Mouse (Mus musculus) embryonic facial prominence, embryonic 11.5 days (tissue): ENCODE data around the gene Bod1l. TPM values are rescaled to one million over a fixed set of nuclear protein-coding genes. Genes with fewer than 3 reads are reported as not detected.

Experiments used
- ATAC-seq: fragments of 200-750 bp; cut with Nextera tagmentation; replicated peaks from 2 replicates; pipeline ENCODE4 v1.8.0; 2017; ENCODE audit warnings: low read depth; ENCODE audit not compliant: insufficient number of reproducible peaks, low FRiP score, low TSS enrichment
- DNase-seq: peaks from one replicate; pipeline ENCODE4 v3.0.0-alpha.2; 2015; ENCODE audit warnings: low spot score
- H3K27ac ChIP-seq: fragments of 300-500 bp; sonication (generic); replicated peaks from 2 replicates; pipeline ENCODE4 v1.5.1; 2014; ENCODE audit warnings: mild to moderate bottlenecking, low read depth, low read length, control low read depth
- H3K27me3 ChIP-seq: fragments of 300-500 bp; sonication (generic); 2 replicates; pipeline ENCODE4 v1.6.1; 2014; ENCODE audit warnings: mild to moderate bottlenecking, low read length, moderate library complexity, mixed read lengths; ENCODE audit not compliant: control insufficient read depth, insufficient read depth
- H3K36me3 ChIP-seq: fragments of 300-500 bp; sonication (generic); replicated peaks from 2 replicates; pipeline ENCODE4 v1.6.1; 2014; ENCODE audit warnings: low read depth, mild to moderate bottlenecking, low read length, moderate library complexity, mixed read lengths; ENCODE audit not compliant: control insufficient read depth, insufficient read depth
- H3K4me1 ChIP-seq: fragments of 300-500 bp; sonication (generic); 2 replicates; pipeline ENCODE4 v1.6.1; 2014; ENCODE audit warnings: low read length, mixed read lengths; ENCODE audit not compliant: control insufficient read depth, insufficient read depth
- H3K4me2 ChIP-seq: fragments of 300-500 bp; sonication (generic); 2 replicates; pipeline ENCODE4 v1.6.1; 2014; ENCODE audit warnings: low read depth, mild to moderate bottlenecking, control low read depth, low read length, moderate library complexity
- H3K4me3 ChIP-seq: fragments of 300-500 bp; sonication (generic); 2 replicates; pipeline ENCODE4 v1.5.1; 2014; ENCODE audit warnings: low read depth, low read length, control low read depth
- H3K9ac ChIP-seq: fragments of 300-500 bp; sonication (generic); replicated peaks from 2 replicates; pipeline ENCODE4 v1.6.1; 2014; ENCODE audit warnings: mild to moderate bottlenecking, control low read depth, low read length
- H3K9me3 ChIP-seq: fragments of 300-500 bp; sonication (generic); replicated peaks from 2 replicates; pipeline ENCODE4 v1.6.1; 2016; ENCODE audit warnings: mild to moderate bottlenecking, low read length, inconsistent platforms, mixed read lengths; ENCODE audit not compliant: control insufficient read depth
- WGBS: fragments of 180-500 bp; shearing (Covaris S2); extraction: QIAGEN DNeasy Blood & Tissue Kit; methylation state at CpG from one replicate; pipeline ENCODE4 v1.1.7; 2014; 5-methylcytosine and 5-hydroxymethylcytosine counted together
- microRNA-seq: library from miRNA; unstranded; fragments of <30 nt; microRNA quantifications from one replicate; pipeline ENCODE4, GENCODE M21; 2016; ENCODE audit warnings: borderline number of aligned reads
- polyA plus RNA-seq: library from polyadenylated mRNA; unstranded; fragments of >200 nt; fragmentation: Nextera tagmentation; extraction: Ambion mirVana; gene quantifications from 2 replicates; pipeline ENCODE4 v1.2.1, GENCODE M21; 2014

The Bod1l gene
- polyA plus RNA-seq, 1 experiment from 2014 or later: 25.2 TPM

DNA sequence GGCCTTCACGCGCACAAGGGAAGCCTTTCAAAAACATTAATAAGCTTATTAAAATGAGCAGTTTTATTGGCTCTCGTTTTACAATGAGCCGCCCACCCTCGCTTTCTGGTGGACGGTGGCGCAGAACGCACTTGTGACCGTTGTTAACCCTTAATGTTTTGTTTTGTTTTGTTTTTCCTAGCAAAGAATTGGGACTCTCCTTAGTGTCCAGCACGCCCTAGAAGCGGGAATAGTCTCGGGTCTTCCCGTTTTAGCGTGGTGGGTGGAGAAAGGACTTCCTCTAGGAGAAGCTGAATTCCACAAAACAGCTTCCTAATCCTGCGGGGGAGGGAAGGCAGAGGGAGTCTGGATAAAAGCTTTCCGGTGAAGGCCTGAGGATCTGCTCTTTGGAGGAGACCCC lies 89.3 kb downstream of the Bod1l start:
- no peak overlapping the region for H3K4me3 ChIP-seq
- no peaks in the 10 kb centered on the region for H3K4me1 ChIP-seq
- DNase-seq: no peak
- no peak overlapping the region for H3K4me2 ChIP-seq
- no peak overlapping the region for H3K27ac ChIP-seq
- H3K36me3 ChIP-seq: no peaks in the 10 kb centered on the region
- no peak for ATAC-seq
- no peak overlapping the region for H3K9ac ChIP-seq
- WGBS: under 1% methylated on average over 16 of the region's 16 CpGs
- H3K27me3 ChIP-seq: peaks cover 79% of the 10 kb centered on the region
- H3K9me3 ChIP-seq: no peaks in the 10 kb centered on the region

DNA sequence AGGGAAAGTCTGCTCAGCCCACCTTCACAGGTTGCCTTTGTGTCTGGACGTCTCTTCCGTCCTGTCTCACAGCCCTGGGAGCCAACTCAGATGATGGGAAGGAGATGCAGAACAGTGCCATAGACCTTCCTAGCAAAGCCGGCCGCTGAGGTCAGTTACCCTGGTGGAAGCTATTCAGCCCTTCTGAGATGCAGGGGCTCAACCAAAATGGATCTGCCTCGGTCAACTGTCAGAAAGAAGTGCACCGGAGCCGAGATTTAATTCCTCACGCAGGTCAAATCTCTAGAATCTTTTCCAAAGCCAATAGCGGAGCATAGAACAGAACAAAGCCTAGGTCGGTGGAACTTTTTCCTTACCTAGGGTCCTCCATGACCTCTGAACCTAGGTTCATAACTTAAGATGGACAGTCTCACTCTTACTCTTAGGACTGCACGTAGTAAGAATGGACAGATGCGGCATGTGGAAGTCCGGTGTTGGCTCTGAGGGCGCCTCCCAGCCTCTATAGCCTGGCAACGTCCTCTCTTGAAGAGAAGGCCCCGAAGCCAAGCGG lies 89.8 kb downstream of the Bod1l start:
- H3K9ac ChIP-seq: no peak overlapping the region
- H3K4me2 ChIP-seq: no peak overlapping the region
- no peak for DNase-seq
- H3K9me3 ChIP-seq: no peaks in the 10 kb centered on the region
- peaks cover 79% of the 10 kb centered on the region for H3K27me3 ChIP-seq
- no peak overlapping the region for H3K4me3 ChIP-seq
- no peak for ATAC-seq
- H3K4me1 ChIP-seq: no peaks in the 10 kb centered on the region
- 1% methylated on average over 17 of the region's 17 CpGs for WGBS
- H3K27ac ChIP-seq: no peak overlapping the region
- H3K36me3 ChIP-seq: no peaks in the 10 kb centered on the region

DNA sequence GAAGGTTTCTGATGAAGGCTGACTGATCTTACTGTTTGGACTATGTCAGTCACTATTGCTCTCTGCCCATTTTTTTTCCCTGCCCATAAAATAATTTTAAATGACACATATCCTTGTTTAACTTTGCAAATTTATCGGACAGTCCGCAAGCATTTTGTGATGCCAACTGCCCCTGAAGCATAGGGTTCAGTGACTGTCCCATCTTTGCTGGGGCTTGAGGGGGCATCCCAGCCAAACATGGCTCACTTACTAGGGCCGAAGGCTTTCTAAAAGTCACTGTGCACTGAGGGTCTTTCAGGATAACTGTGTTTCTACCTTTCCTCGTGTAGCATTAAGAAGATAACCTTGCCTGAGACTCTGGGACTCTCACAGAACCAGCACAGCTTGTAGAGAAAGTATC lies 91.4 kb downstream of the Bod1l start:
- Histone ChIP-seq H3K9ac (no peak overlapping the region), H3K4me2 (no peak overlapping the region), H3K27ac (no peak overlapping the region), H3K36me3 (no peaks in the 10 kb centered on the region), H3K9me3 (no peaks in the 10 kb centered on the region), H3K4me3 (no peak overlapping the region), H3K27me3 (peaks cover 78% of the 10 kb centered on the region), H3K4me1 (no peaks in the 10 kb centered on the region)
- ATAC-seq (no peak), DNase-seq (no peak)
- WGBS: 34% methylated on average over 4 of the region's 4 CpGs

DNA sequence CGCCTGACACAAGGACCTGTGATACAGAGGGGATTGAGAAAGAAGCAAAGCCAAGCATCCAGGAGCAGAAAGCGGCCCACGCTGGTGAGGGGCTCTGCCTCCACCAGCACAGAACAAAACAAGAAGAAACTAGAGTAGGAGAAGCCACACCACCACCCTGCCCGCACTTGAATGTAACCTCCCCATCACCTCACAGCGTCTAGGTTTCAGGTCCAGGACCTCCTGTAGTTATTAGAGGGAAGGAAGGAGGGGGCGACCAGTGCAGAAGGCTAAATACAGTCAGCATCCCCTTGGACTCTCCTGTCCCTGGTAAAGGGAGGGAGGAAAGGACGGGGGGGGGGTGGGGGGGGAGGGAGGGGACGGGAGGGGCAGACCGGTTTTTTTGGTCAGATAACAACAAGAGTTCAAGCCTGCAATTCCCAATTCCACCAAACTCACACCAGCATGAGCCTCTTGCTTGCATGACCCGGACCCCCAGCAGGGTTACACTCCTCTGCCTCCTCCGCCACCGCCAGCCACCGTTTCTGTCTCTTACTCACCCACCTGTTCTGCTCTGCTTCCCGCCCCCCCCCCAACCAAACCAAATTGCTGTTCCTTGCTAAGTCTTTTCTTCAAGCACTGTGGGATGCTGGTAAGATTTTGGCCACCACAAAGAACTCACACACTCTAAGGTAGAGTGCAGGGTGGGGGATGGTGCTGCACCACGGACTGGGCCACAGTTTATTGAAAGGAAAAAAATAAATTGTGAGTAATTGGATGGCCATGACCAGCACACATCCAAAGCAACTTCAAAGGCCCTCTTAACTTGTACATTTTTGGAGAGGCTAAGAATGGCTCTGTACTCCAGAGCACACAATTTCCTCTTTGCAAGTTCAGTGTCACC lies 99.0 kb downstream of the Bod1l start:
- Histone ChIP-seq H3K27me3 (peaks cover 44% of the 10 kb centered on the region), H3K4me1 (no peaks in the 10 kb centered on the region), H3K4me3 (no peak overlapping the region), H3K36me3 (no peaks in the 10 kb centered on the region), H3K9ac (no peak overlapping the region), H3K4me2 (no peak overlapping the region), H3K9me3 (no peaks in the 10 kb centered on the region), H3K27ac (no peak overlapping the region)
- ATAC-seq (peak; percentile 47; the same call in 1 of the 2 replicates), DNase-seq (no peak)
- WGBS: 3% methylated on average over 13 of the region's 15 CpGs

DNA sequence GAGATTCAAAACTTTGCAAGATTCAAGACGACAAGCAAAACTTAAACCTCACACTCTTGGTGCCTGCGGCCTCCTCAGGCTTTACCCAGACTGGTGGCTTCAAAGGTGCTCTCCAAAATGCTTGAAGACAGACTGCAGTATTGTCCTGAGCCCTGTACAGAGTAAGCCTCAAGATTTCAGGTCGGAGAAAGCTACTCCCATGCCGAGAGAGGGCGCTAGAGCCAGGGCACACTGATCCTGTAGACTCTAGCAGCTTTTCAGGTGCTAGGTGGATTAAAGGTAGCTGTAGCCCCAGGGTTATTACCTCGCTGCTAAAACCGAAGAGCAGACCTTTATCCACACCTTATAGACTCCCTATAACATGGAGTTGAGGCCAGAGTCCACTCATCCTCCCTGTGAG lies 99.9 kb downstream of the Bod1l start:
- no peak; the same call in 1 of the 2 replicates for ATAC-seq
- 8% methylated on average over 7 of the region's 7 CpGs for WGBS
- DNase-seq: no peak
- Histone ChIP-seq H3K27ac (no peak overlapping the region), H3K9me3 (no peaks in the 10 kb centered on the region), H3K4me1 (no peaks in the 10 kb centered on the region), H3K9ac (no peak overlapping the region), H3K36me3 (no peaks in the 10 kb centered on the region), H3K4me2 (no peak overlapping the region), H3K4me3 (no peak overlapping the region), H3K27me3 (peaks cover 38% of the 10 kb centered on the region)

DNA sequence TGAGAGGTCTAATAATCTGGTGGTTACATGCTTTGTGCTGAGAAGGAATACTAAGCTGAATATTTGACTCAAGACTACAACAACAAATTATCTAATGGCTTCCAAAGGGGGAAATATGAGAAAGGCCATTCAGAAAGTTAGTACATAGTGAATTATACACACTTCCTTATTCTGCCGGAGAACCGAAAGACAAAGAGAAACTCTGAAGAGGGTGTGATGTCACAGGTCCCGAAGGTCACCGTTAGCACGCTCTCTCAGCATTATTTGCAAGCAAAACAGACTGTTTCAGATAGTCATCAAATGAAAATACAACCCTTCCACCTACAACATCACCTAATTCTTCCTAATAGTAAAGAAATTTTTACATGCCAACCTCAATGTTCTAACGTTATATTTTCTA lies 105.3 kb downstream of the Bod1l start:
- Histone ChIP-seq H3K4me1 (no peaks in the 10 kb centered on the region), H3K27me3 (peaks cover 2% of the 10 kb centered on the region), H3K9ac (no peak overlapping the region), H3K27ac (no peak overlapping the region), H3K9me3 (no peaks in the 10 kb centered on the region), H3K4me3 (no peak overlapping the region), H3K36me3 (no peaks in the 10 kb centered on the region), H3K4me2 (no peak overlapping the region)
- ATAC-seq (no peak), DNase-seq (no peak)
- 49% methylated on average over 6 of the region's 6 CpGs for WGBS

Small RNA genes lying within 50 kb of the gene (microRNA-seq; reads per million reads assigned to microRNA genes)
- gene Mir6414: not detected

Other genes with a start within 250 kb of the Bod1l start
- 91.7 and 99.4 TPM in 2 replicates for gene Rab28, start 136.2 kb downstream of the Bod1l start, polyA plus RNA-seq
- 1.8 and 2.2 TPM in 2 replicates for gene Nkx3-2, start 79.8 kb downstream of the Bod1l start, polyA plus RNA-seq
- gene Gm16223, start 223.6 kb upstream of the Bod1l start, polyA plus RNA-seq: not detected in 2 replicates